Comparison of ENCODE assay signal across 9 mouse cellular contexts in genomic region chr6:31176368-31176767, GRCm38 (mm10).
DNase-seq lines count a peak whose midpoint lies in the region; ATAC-seq and TF ChIP-seq lines count a peak whose summit lies in the region.
"Had no signal": no experiment of that assay in that cellular context is flagged by ENCODE, and none has a peak within 500 bp of the region (broad histone marks: within the 10 kb centered on the region; RNA-seq: fewer than 3 reads in every experiment).

No protein-coding gene starts in this region.

- no peak overlapping the region for H3K4me2 ChIP-seq in hindbrain, embryonic 11.5 days (replicated peaks; ENCODE audit: low read depth, low read length)
- no peak overlapping the region for H3K4me2 ChIP-seq in hindbrain, embryonic 13.5 days
- no peak overlapping the region for H3K4me2 ChIP-seq in intestine, embryonic 16.5 days (ENCODE audit: low read depth, low read length)
- H3K4me2 ChIP-seq: embryonic facial prominence, embryonic 15.5 days; lung, embryonic 15.5 days had no signal

- peak; percentile 77 for TF ChIP-seq RAD21 in MEL (IDR thresholded peaks at IDR 0.05; ENCODE audit: low read depth, low read length)

- ATAC-seq in hindbrain, embryonic 11.5 days (ENCODE audit: low FRiP score), result no peak
- ATAC-seq in hindbrain, embryonic 13.5 days (ENCODE audit: low FRiP score), result no peak
- ATAC-seq in intestine, embryonic 16.5 days, result peak; percentile 52; the same call in 1 of the 2 replicates

- peaks cover 2% of the 10 kb centered on the region for H3K79me3 ChIP-seq in C2C12 (ENCODE audit: low read depth)

- H3K79me2 ChIP-seq in C2C12 (ENCODE audit: control insufficient read depth, insufficient read depth), result peaks cover 26% of the 10 kb centered on the region
- H3K79me2 ChIP-seq in MEL (ENCODE audit: control insufficient read depth, insufficient read depth, low read length, poor library complexity), result no peaks in the 10 kb centered on the region

- no peaks in the 10 kb centered on the region for H3K27me3 ChIP-seq in hindbrain, embryonic 11.5 days (ENCODE audit: control insufficient read depth, insufficient read depth, low read length)
- H3K27me3 ChIP-seq in hindbrain, embryonic 13.5 days, result no peaks in the 10 kb centered on the region
- H3K27me3 ChIP-seq in C2C12 (ENCODE audit: control insufficient read depth, insufficient read depth, insufficient read length) (no peaks in the 10 kb centered on the region), MEL (ENCODE audit: control insufficient read depth in 1 of 2, insufficient read depth in 2 of 2, low read length in 2 of 2) (no peaks in the 10 kb centered on the region)
- H3K27me3 ChIP-seq in intestine, embryonic 16.5 days (replicated peaks; ENCODE audit: control insufficient read depth, insufficient read depth, low read length), result no peaks in the 10 kb centered on the region
- H3K27me3 ChIP-seq: embryonic facial prominence, embryonic 15.5 days; lung, embryonic 15.5 days had no signal

- H3K4me1 ChIP-seq in hindbrain, embryonic 11.5 days (replicated peaks; ENCODE audit: control insufficient read depth, insufficient read depth, low read length), result no peaks in the 10 kb centered on the region
- H3K4me1 ChIP-seq in hindbrain, embryonic 13.5 days (replicated peaks), result no peaks in the 10 kb centered on the region
- H3K4me1 ChIP-seq in MEL (ENCODE audit: control insufficient read depth in 1 of 2, insufficient read depth in 2 of 2, low read length in 2 of 2), result peaks cover 0 to 9% of the 10 kb centered on the region in 2 experiments; a peak in 3 of 4 replicates
- no peaks in the 10 kb centered on the region for H3K4me1 ChIP-seq in intestine, embryonic 16.5 days (ENCODE audit: control insufficient read depth, insufficient read depth, low read length)
- H3K4me1 ChIP-seq: embryonic facial prominence, embryonic 15.5 days; lung, embryonic 15.5 days had no signal

- no peak overlapping the region for H3K4me3 ChIP-seq in hindbrain, embryonic 11.5 days (ENCODE audit: low read depth, low read length)
- H3K4me3 ChIP-seq in hindbrain, embryonic 13.5 days, result no peak overlapping the region
- H3K4me3 ChIP-seq in C2C12 (ENCODE audit: insufficient read depth, poor library complexity, severe bottlenecking) (no peak overlapping the region), MEL (ENCODE audit: control insufficient read depth in 1 of 2, insufficient read depth in 1 of 2, low read depth in 2 of 2, low read length in 2 of 2) (no peak overlapping the region)
- H3K4me3 ChIP-seq in intestine, embryonic 16.5 days (ENCODE audit: low read length), result no peak overlapping the region
- H3K4me3 ChIP-seq: embryonic facial prominence, embryonic 15.5 days; lung, embryonic 15.5 days had no signal

- 84% methylated on average over 8 of the region's 8 CpGs for WGBS in hindbrain, embryonic 11.5 days
- whole genome bisulfite sequencing in hindbrain, embryonic 13.5 days, result 83% methylated on average over 8 of the region's 8 CpGs
- 72% methylated on average over 8 of the region's 8 CpGs for WGBS in intestine, embryonic 16.5 days

- 0 out of 4 replicates have a peak, but pooled peaks of 1 of the 2 experiments have one; percentile 7 for TF ChIP-seq EP300 in MEL (IDR thresholded peaks at IDR 0.05; ENCODE audit: low read depth in 1 of 2, low read length in 2 of 2)

- no peaks in the 10 kb centered on the region for H3K36me3 ChIP-seq in hindbrain, embryonic 11.5 days (ENCODE audit: control insufficient read depth, insufficient read depth, low read length)
- H3K36me3 ChIP-seq in hindbrain, embryonic 13.5 days, result no peaks in the 10 kb centered on the region
- H3K36me3 ChIP-seq in C2C12 (ENCODE audit: control insufficient read depth, insufficient read depth) (peaks cover 20% of the 10 kb centered on the region), MEL (ENCODE audit: control insufficient read depth in 1 of 2, insufficient read depth in 2 of 2, low read length in 2 of 2) (peaks cover 0 to 7% of the 10 kb centered on the region in 2 experiments; a peak in 2 of 4 replicates)
- H3K36me3 ChIP-seq in intestine, embryonic 16.5 days (ENCODE audit: control insufficient read depth, insufficient read depth, low read length), result no peaks in the 10 kb centered on the region
- H3K36me3 ChIP-seq: embryonic facial prominence, embryonic 15.5 days; lung, embryonic 15.5 days had no signal

- TF ChIP-seq POLR2A in MEL (IDR thresholded peaks at IDR 0.05; ENCODE audit: control insufficient read depth in 1 of 2, insufficient read depth in 1 of 2, low read depth in 1 of 2, low read length in 2 of 2, poor library complexity in 1 of 2), result no peak

- no peak overlapping the region for H3ac ChIP-seq in C2C12 (ENCODE audit: control insufficient read depth, insufficient read length, low read depth)

- no peak overlapping the region for H3K9ac ChIP-seq in hindbrain, embryonic 11.5 days (ENCODE audit: low read depth, low read length)
- H3K9ac ChIP-seq in hindbrain, embryonic 13.5 days, result no peak overlapping the region
- no peak overlapping the region for H3K9ac ChIP-seq in MEL (ENCODE audit: control insufficient read depth, low read depth, low read length, poor library complexity, severe bottlenecking)
- no peak overlapping the region for H3K9ac ChIP-seq in intestine, embryonic 16.5 days (ENCODE audit: low read depth, low read length)
- H3K9ac ChIP-seq: embryonic facial prominence, embryonic 15.5 days; lung, embryonic 15.5 days had no signal

- peak; percentile 29 for DNase-seq in hindbrain, embryonic 11.5 days (ENCODE audit: low spot score)
- DNase-seq in MEL (ENCODE audit: low read depth, low spot score), result peak; percentile 57
- DNase-seq in testis, postnatal 10 days (ENCODE audit: low spot score), result peak; percentile 73
- DNase-seq in layer of hippocampus, adult 9-10 months (ENCODE audit: low spot score), result no peak

- H3K27ac ChIP-seq in hindbrain, embryonic 11.5 days (ENCODE audit: low read depth, low read length), result no peak overlapping the region
- H3K27ac ChIP-seq in hindbrain, embryonic 13.5 days, result no peak overlapping the region
- 0 out of 2 replicates have a peak overlapping the region, but pooled peaks have one; percentile 10 for H3K27ac ChIP-seq in MEL (ENCODE audit: control insufficient read depth, low read depth, low read length)
- H3K27ac ChIP-seq in intestine, embryonic 16.5 days (ENCODE audit: low read length), result no peak overlapping the region
- H3K27ac ChIP-seq: embryonic facial prominence, embryonic 15.5 days; lung, embryonic 15.5 days had no signal

- TF ChIP-seq CTCF in C2C12 (IDR thresholded peaks at IDR 0.05; ENCODE audit: control insufficient read depth, insufficient read depth, insufficient read length) (peak; percentile 10), MEL (IDR thresholded peaks at IDR 0.05 in 2 of 3, conservative IDR thresholded peaks at IDR 0.05 in 1 of 3; ENCODE audit: control insufficient read depth in 1 of 3, insufficient read depth in 1 of 3, low read depth in 2 of 3, low read length in 3 of 3, poor library complexity in 1 of 3, severe bottlenecking in 1 of 3) (peak; percentile 47 to 78 (median 67))

- H3K9me3 ChIP-seq in hindbrain, embryonic 11.5 days (ENCODE audit: control insufficient read depth, low read length), result no peaks in the 10 kb centered on the region
- no peaks in the 10 kb centered on the region for H3K9me3 ChIP-seq in hindbrain, embryonic 13.5 days
- H3K9me3 ChIP-seq in MEL (replicated peaks; ENCODE audit: insufficient read depth, low read length), result no peaks in the 10 kb centered on the region
- H3K9me3 ChIP-seq in intestine, embryonic 16.5 days (ENCODE audit: control insufficient read depth, low read length), result no peaks in the 10 kb centered on the region
- H3K9me3 ChIP-seq: embryonic facial prominence, embryonic 15.5 days; lung, embryonic 15.5 days had no signal

TF ChIP-seq in C2C12, 6 proteins besides CTCF, POLR2A, EP300 and RAD21:
- TF ChIP-seq MYOG (IDR thresholded peaks at IDR 0.05; ENCODE audit: control insufficient read depth, extremely low read depth, insufficient read length) (no peak), FOSL1 (IDR thresholded peaks at IDR 0.05; ENCODE audit: insufficient read depth, low read length, poor library complexity, severe bottlenecking) (no peak)

TF ChIP-seq in MEL, 35 proteins besides CTCF, POLR2A, EP300 and RAD21:
- TF ChIP-seq ELF1 (IDR thresholded peaks at IDR 0.05; ENCODE audit: low read depth, low read length) (peak; percentile 48; the same call in 1 of the 2 replicates), SMC3 (IDR thresholded peaks at IDR 0.05; ENCODE audit: low read depth, low read length) (peak; percentile 76), USF1 (IDR thresholded peaks at IDR 0.05; ENCODE audit: low read depth, low read length) (no peak), CHD2 (IDR thresholded peaks at IDR 0.05; ENCODE audit: low read length) (no peak), GATA1 (IDR thresholded peaks at IDR 0.05; ENCODE audit: low read depth, low read length) (no peak), ZC3H11A (IDR thresholded peaks at IDR 0.05; ENCODE audit: low read depth, low read length) (peak; percentile 59), SIN3A (IDR thresholded peaks at IDR 0.05; ENCODE audit: low read length) (peak; percentile 27; the same call in 1 of the 2 replicates), CHD1 (IDR thresholded peaks at IDR 0.05; ENCODE audit: low read depth, low read length) (no peak), USF2 (IDR thresholded peaks at IDR 0.05; ENCODE audit: borderline replicate concordance in 1 of 2, insufficient read depth in 1 of 2, low read depth in 1 of 2, low read length in 2 of 2) (no peak)
